Mouse (Mus musculus) kidney, postnatal 0 days (tissue): ENCODE measurements around the gene Fat3. TPM values are rescaled to one million over a fixed set of nuclear protein-coding genes. Genes with fewer than 3 reads are reported as not detected.

Source experiments
- ATAC-seq: fragments of 200-750 bp; cut with Nextera tagmentation; replicated peaks from 2 replicates; pipeline ENCODE4 v1.8.0; 2017; ENCODE audit warnings: low read depth, moderate number of reproducible peaks, moderate TSS enrichment, moderate library complexity; ENCODE audit not compliant: low FRiP score
- DNase-seq: peaks from one replicate; pipeline ENCODE4 v3.0.0-alpha.2; 2016; ENCODE audit warnings: low spot score
- H3K27ac ChIP-seq: fragments of 300-500 bp; sonication (generic); 2 replicates; pipeline ENCODE4 v1.5.1; 2014; ENCODE audit warnings: mild to moderate bottlenecking
- H3K27me3 ChIP-seq: fragments of 300-500 bp; sonication (generic); 2 replicates; pipeline ENCODE4 v1.6.1; 2014; ENCODE audit warnings: low read length, mixed read lengths; ENCODE audit not compliant: insufficient read depth
- H3K36me3 ChIP-seq: fragments of 300-500 bp; sonication (generic); 2 replicates; pipeline ENCODE4 v1.6.1; 2014; ENCODE audit warnings: low read length, mixed read lengths; ENCODE audit not compliant: insufficient read depth
- H3K4me1 ChIP-seq: fragments of 300-500 bp; sonication (generic); replicated peaks from 2 replicates; pipeline ENCODE4 v1.6.1; 2014; ENCODE audit warnings: antibody characterized with exemption, low read length, mixed read lengths; ENCODE audit not compliant: insufficient read depth
- H3K4me2 ChIP-seq: fragments of 300-500 bp; sonication (generic); 2 replicates; pipeline ENCODE4 v1.6.1; 2014; ENCODE audit warnings: mild to moderate bottlenecking, low read length, moderate library complexity, mixed read lengths
- H3K4me3 ChIP-seq: fragments of 300-500 bp; sonication (generic); replicated peaks from 2 replicates; pipeline ENCODE4 v1.5.1; 2014; ENCODE audit warnings: low read depth, low read length
- H3K9ac ChIP-seq: fragments of 300-500 bp; sonication (generic); 2 replicates; pipeline ENCODE4 v1.6.1; 2014; ENCODE audit warnings: low read depth, low read length
- H3K9me3 ChIP-seq: fragments of 300-500 bp; sonication (generic); replicated peaks from 2 replicates; pipeline ENCODE4 v1.6.1; 2016; ENCODE audit warnings: low read length, inconsistent platforms, mixed read lengths
- CTCF ChIP-seq: IDR thresholded peaks from 2 replicates; pipeline ENCODE4 v1.5.1; 2016; ENCODE audit warnings: antibody characterized with exemption, low read depth, mild to moderate bottlenecking, moderate library complexity
- WGBS: fragments of 180-500 bp; shearing (Covaris S2); extraction: QIAGEN DNeasy Blood & Tissue Kit; methylation state at CpG from one replicate; pipeline ENCODE4 v1.1.7; 2014; 5-methylcytosine and 5-hydroxymethylcytosine counted together
- polyA plus RNA-seq: library from polyadenylated mRNA; unstranded; fragments of >200 nt; fragmentation: Nextera tagmentation; extraction: Ambion mirVana; gene quantifications from 2 replicates; pipeline ENCODE4 v1.2.1, GENCODE M21; 2015

Fat3 gene
- polyA plus RNA-seq, 1 experiment from 2014 or later: 1.5 TPM

DNA sequence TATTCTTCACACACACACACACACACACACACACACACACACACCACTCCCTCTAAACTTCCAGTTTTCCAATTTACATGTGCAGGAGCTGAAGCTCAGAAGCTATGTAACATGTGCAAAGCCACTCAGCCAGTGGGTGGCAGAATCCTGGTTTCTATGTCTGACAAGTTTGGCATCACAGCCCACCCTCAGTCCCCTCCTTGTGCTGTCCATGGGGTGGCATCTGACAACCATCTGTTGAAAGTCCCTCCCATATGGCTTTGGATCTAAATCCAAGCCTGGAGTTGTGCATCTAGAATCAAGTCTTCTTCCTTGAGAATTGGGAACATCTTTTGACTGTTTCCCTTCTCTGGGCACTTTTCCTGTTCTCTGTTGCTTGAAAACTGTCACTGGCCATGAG, 464.7 kb downstream of the Fat3 start:
- TF ChIP-seq CTCF: no peak; the same call in 1 of the 2 replicates
- Histone ChIP-seq H3K27ac (no peak overlapping the region), H3K9me3 (no peaks in the 10 kb centered on the region), H3K4me1 (no peaks in the 10 kb centered on the region), H3K4me2 (no peak overlapping the region), H3K36me3 (no peaks in the 10 kb centered on the region), H3K27me3 (no peaks in the 10 kb centered on the region), H3K4me3 (no peak overlapping the region), H3K9ac (no peak overlapping the region)
- DNase-seq (no peak), ATAC-seq (no peak)

- DNase-seq (peak; percentile 5), ATAC-seq (0 out of 2 replicates have a peak, but pooled peaks have one; percentile 21)
- Histone ChIP-seq H3K4me1 (no peaks in the 10 kb centered on the region), H3K27ac (no peak overlapping the region), H3K4me2 (no peak overlapping the region), H3K4me3 (no peak overlapping the region), H3K27me3 (no peaks in the 10 kb centered on the region), H3K36me3 (no peaks in the 10 kb centered on the region), H3K9me3 (no peaks in the 10 kb centered on the region), H3K9ac (no peak overlapping the region)
- WGBS: 46% methylated on average over 11 of the region's 11 CpGs
- no peak for TF ChIP-seq CTCF
Measured at GRCm38 (mm10) chr9:16029715-16030285, 471.3 kb downstream of the Fat3 start.

- Histone ChIP-seq H3K36me3 (no peaks in the 10 kb centered on the region), H3K9ac (no peak overlapping the region), H3K9me3 (no peaks in the 10 kb centered on the region), H3K27ac (no peak overlapping the region), H3K27me3 (no peaks in the 10 kb centered on the region), H3K4me2 (no peak overlapping the region), H3K4me3 (no peak overlapping the region), H3K4me1 (no peaks in the 10 kb centered on the region)
- ATAC-seq (no peak), DNase-seq (no peak)
- no peak for TF ChIP-seq CTCF
- WGBS: 64% methylated on average over 4 of the region's 4 CpGs
Measured at GRCm38 (mm10) chr9:16029066-16029465, 472.0 kb downstream of the Fat3 start.

- WGBS: 19% methylated on average over 4 of the region's 4 CpGs
- no peak overlapping the region for H3K9ac ChIP-seq
- 0 out of 2 replicates have a peak, but pooled peaks have one; percentile 11 for TF ChIP-seq CTCF
- no peaks in the 10 kb centered on the region for H3K4me1 ChIP-seq
- H3K27ac ChIP-seq: no peak overlapping the region
- H3K4me2 ChIP-seq: no peak overlapping the region
- no peaks in the 10 kb centered on the region for H3K36me3 ChIP-seq
- ATAC-seq (peak; percentile 29; the same call in 1 of the 2 replicates), DNase-seq (peak; percentile 74)
- no peak overlapping the region for H3K4me3 ChIP-seq
- H3K9me3 ChIP-seq: no peaks in the 10 kb centered on the region
- no peaks in the 10 kb centered on the region for H3K27me3 ChIP-seq
Measured at GRCm38 (mm10) chr9:16028394-16028911, 472.6 kb downstream of the Fat3 start.

- no peak overlapping the region for H3K9ac ChIP-seq
- H3K4me2 ChIP-seq: no peak overlapping the region
- ATAC-seq (no peak), DNase-seq (peak; percentile 84)
- no peaks in the 10 kb centered on the region for H3K36me3 ChIP-seq
- H3K4me1 ChIP-seq: no peaks in the 10 kb centered on the region
- no peak overlapping the region for H3K27ac ChIP-seq
- no peaks in the 10 kb centered on the region for H3K9me3 ChIP-seq
- H3K27me3 ChIP-seq: no peaks in the 10 kb centered on the region
- H3K4me3 ChIP-seq: no peak overlapping the region
- no peak for TF ChIP-seq CTCF
- 51% methylated on average over 4 of the region's 4 CpGs for WGBS
Measured at GRCm38 (mm10) chr9:16026054-16026453, 475.0 kb downstream of the Fat3 start.

DNA sequence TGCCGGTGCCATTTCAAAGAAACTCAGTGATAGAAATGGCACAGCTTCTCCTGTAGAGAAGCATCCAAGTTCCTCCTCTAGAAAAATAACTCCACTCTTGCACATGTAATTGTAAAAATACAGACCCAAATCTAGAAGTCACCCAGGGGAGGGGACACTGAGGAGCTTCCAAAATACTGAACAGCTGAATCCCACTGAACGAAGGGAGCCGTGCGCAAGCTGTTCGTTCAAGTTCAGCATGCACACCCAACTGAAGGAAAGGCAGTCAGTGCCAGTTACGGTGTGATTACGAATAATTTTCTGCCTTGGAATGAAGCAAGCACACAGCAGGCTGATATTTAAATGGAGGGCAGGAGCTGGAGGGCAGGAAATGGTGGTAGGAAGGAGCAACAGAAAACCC, 476.4 kb downstream of the Fat3 start:
- no peak overlapping the region for H3K27ac ChIP-seq
- H3K9me3 ChIP-seq: no peaks in the 10 kb centered on the region
- no peak for TF ChIP-seq CTCF
- no peak overlapping the region for H3K4me2 ChIP-seq
- 90% methylated on average over 7 of the region's 7 CpGs for WGBS
- DNase-seq (no peak), ATAC-seq (no peak)
- H3K27me3 ChIP-seq: no peaks in the 10 kb centered on the region
- no peaks in the 10 kb centered on the region for H3K4me1 ChIP-seq
- no peak overlapping the region for H3K9ac ChIP-seq
- H3K36me3 ChIP-seq: no peaks in the 10 kb centered on the region
- no peak overlapping the region for H3K4me3 ChIP-seq

GRCm38 (mm10) chr9:16014115-16014514, 487.0 kb downstream of the Fat3 start:
- no peak overlapping the region for H3K4me3 ChIP-seq
- no peak overlapping the region for H3K4me2 ChIP-seq
- no peak for TF ChIP-seq CTCF
- no peaks in the 10 kb centered on the region for H3K27me3 ChIP-seq
- no peak for ATAC-seq
- H3K4me1 ChIP-seq: no peaks in the 10 kb centered on the region
- DNase-seq: no peak
- H3K9me3 ChIP-seq: no peaks in the 10 kb centered on the region
- H3K9ac ChIP-seq: no peak overlapping the region
- no peak overlapping the region for H3K27ac ChIP-seq
- WGBS: 75% methylated on average over 2 of the region's 2 CpGs
- H3K36me3 ChIP-seq: no peaks in the 10 kb centered on the region
